Mouse (Mus musculus) spleen, adult 12 weeks (tissue): ENCODE results near the gene Gtf2b.

Experiments
- DNase-seq: peaks from one replicate; pipeline ENCODE4 v3.0.0; 2022; ENCODE audit warnings: low spot score

The Gtf2b gene

GRCm38 (mm10) chr3:142764995-142765777 is at the start of gene Gtf2b:
Gene Gtf2b, plus strand, starts transcription at chr3:142765045.
- DNase-seq = peak; percentile 83

- no peak for DNase-seq
Measured at GRCm38 (mm10) chr3:142725481-142725880, 39.4 kb upstream of the Gtf2b start.

- DNase-seq = no peak
Measured at GRCm38 (mm10) chr3:142725969-142726672, 38.7 kb upstream of the Gtf2b start.

DNA sequence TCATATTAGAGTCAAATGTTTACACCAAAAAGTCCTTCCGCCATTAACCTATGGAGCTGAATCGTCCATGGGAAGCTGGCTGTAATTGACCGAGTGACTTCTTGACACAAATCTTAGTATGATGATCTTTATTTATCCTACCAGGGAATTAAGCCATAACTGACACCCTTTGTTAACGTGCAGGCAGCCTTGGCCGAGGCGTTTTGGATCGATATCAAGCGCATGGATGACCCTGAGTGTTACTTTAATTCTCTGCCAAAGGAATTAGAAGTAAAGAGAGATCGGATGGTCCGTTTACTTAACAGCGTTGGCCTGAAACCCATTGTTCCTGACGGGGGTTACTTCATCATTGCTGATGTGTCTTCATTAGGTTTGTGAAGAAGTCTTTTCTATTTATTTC is 30.6 kb upstream of the Gtf2b start:
- DNase-seq = no peak

- DNase-seq = no peak
Measured at GRCm38 (mm10) chr3:142740896-142741295, 23.9 kb upstream of the Gtf2b start.

DNA sequence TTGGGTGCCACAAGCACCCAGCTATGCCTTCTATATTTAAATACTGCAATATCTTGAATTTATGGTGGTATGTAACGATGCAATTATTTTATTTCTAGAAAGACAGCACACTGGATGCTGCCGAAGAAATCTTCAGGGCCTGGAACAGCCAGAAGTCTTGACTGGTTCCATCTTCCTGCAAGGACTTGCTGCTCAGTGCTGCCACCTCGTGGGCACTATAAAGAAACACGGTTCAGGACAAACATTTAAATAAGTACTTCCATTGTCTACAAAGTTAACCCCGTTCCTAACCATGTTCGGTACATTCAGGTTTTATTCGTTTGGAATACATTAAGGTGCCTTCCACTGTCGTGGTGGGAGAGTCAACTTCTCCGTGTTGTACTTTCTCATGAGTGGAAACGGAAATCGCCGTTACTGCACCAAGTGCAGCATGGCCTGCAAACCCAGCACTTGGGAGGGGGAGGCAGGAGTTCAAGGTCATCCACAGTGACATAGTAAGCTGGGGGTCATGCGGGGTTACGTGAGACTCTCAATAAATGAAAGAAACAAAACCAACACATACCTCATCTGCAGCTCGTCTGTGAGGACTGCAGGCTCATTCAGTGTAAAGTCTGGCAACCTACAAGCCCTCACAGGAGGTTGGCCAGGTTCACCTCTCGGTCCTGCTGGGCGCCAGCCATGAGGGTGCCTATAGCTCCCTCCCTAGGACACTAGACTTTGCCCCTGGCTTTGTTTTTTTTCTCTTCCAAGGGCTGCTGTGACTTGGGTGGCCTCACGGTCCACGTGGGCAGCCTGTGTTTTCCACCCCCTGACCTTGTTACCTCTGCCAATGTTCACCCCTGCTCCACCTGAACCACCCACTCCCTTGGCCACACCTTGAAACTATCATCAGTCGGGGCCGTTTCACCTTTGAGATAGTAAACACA is 20.6 kb upstream of the Gtf2b start:
- no peak for DNase-seq

GRCm38 (mm10) chr3:142745076-142745475 is 19.8 kb upstream of the Gtf2b start:
- DNase-seq = no peak

DNA sequence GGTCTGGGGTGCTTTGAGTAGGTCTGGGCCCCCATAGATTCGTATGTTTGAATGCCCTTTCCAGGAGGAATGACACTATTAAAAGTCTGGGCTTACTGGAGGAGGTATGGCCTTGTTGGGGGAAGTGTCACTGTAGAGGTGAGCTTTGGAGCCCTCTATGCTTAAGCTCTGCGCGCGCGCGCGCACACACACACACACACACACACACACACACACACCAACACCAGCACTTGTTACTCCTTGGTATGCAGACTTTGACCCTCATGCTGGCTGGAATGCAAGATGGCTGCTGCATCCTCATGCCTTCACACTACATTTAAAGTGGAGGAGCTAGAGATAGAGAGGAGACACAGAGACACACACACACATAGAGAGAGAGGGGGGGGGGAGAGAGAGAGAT is 17.2 kb upstream of the Gtf2b start:
- no peak for DNase-seq

DNA sequence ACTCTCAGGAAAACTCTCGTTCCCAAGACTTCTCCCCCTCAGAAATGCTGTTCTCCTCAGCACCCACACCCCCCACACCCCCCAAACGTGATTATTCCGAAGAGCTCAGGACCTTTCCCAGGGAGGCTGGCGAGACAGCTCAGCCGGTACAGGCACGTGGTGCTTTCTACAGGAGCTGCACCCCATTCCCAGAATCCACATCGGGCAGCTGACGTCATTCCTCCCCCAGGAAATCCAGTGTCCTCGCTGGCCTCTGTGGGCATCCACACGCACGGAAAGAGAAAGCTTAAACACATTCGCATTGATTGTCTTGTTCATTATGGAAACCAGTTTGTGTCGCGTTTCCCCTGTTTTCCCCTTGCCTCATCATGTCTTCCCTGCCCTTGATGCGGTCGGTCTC is 15.7 kb upstream of the Gtf2b start:
- DNase-seq = no peak

DNA sequence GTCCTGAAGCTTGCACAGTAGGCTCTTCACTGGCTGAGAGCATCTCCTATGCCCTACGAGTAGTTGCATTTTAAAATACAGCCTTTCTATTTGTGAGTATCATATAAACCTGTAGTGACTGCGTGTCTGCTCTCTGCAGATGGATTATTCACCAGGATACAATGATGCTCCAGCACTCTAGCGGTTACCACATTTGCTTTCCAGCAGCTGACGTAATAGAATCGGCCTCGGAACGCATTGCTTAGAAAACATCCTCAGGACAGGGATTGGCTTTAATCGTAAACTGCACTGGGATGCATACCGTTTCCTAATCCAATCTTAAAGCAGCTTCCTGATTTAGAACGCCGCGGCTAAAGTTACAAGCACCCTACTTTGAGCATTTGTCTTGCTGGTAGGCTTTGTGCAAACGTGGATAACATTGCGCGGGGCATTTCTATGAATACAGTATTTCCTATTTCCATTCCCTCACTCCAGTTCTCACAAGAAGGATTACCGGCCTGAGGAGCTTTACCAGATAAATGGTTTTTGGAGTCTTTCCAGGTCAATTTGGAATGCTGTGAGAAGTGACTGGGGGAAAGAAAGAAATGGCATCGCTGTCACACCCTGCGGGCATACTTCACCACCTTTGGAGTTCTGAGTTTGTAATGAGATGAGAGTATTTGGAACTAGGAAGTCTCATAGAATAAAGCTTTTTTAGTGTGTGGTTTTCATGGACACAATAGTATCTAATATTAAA is 9.5 kb upstream of the Gtf2b start:
- no peak for DNase-seq

DNA sequence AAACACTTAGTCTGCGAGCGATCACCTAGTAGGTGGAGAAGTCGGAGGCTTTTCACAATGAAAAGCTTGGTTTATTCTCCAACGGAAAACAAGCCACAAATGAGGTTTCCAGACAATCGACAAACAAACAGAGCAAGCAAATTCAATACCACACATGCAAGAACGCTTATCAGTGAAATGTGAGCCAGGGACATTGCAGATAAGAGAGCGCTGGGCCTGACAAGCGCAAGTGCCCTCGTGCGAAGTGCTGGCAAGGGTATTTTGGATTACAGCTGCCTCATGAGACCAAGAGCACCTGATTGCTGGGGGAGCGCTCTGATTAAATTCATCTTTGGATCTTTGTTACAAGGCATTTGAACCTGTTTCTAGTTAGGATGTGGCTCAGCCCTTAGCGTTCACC is 7.0 kb upstream of the Gtf2b start:
- DNase-seq = no peak

GRCm38 (mm10) chr3:142758593-142758992 is 6.3 kb upstream of the Gtf2b start:
- no peak for DNase-seq

- DNase-seq = no peak
Measured at GRCm38 (mm10) chr3:142760356-142760755, 4.5 kb upstream of the Gtf2b start.

GRCm38 (mm10) chr3:142765778-142766165 is 927 bp downstream of the Gtf2b start:
- DNase-seq = no peak

- no peak for DNase-seq
Measured at GRCm38 (mm10) chr3:142768498-142768897, 3.7 kb downstream of the Gtf2b start.

GRCm38 (mm10) chr3:142770518-142770917 is 5.7 kb downstream of the Gtf2b start:
- no peak for DNase-seq

- no peak for DNase-seq
Measured at GRCm38 (mm10) chr3:142773538-142774191, 8.8 kb downstream of the Gtf2b start.

DNA sequence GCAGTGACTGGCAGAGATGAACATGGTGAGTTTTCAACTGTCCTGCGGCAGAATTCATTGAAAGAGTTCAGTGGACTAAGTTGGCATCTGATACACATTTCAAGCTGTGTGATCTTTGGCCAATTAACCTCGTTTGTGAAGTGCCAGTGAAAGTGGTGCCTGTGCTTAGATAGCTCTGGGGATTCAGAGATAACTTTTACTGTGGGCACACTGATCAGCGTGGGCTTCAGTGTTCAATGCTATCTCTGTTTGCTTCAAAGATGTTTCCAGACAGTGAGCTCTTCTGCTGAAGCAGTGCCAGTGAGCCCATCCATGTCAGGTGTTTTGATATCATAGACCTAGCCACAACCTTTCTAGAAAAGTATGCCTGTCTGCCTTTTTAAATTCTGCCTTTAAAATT is 12.4 kb downstream of the Gtf2b start:
- no peak for DNase-seq

DNA sequence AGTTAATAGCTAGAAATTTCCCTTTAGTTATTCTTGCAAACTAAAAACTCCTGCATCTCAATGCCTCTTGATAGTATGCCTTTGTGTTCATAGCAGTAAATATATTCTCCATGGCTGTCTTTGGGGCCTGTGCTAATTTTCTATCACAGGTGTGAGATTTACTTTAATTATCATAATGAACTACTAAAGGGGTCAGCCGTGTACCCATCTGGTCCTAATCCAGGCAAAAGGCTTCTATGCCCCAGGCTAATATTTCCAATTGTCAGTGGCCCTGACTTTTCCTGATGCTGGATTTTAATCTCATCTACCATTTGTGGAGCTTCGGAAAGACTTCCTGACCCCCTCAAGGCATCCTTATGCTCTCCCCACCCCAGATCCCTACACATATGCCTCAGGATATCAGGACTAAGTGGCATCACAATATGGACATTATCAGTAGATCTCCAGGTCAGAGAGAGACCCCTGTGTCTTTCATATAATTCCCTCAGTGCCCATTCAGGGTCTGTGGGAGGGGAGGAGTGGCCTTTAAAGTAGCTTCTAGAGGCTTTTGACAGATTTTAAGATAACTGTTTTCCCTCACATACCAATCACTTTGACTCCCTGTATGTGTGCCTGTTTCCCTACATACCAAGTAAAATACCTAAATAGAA is 21.7 kb downstream of the Gtf2b start:
- DNase-seq = no peak

DNA sequence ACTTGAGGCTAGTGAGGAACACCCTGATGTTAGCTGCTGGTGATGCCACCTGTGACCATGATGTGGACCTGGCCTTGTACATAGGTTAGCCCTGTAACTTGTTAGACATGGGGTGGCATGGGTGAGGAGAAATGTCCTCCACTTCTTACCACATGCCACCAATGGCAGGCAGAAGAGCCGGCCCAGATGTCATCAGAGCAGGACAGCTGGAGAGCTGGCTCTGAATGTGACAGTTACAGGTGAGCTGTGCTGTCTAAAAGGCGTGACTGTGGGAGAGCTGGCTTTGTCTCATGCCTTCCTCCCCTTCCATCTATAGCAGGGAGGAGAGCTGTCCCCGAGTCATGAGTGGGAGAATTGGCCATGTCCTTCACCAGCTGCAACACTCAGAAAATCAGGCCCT is 30.7 kb downstream of the Gtf2b start:
- DNase-seq = no peak

GRCm38 (mm10) chr3:142811582-142811981 is 46.7 kb downstream of the Gtf2b start:
- no peak for DNase-seq
